Mouse (Mus musculus): ENCODE measurements around the gene Olfr16. TPM values are rescaled to one million over a fixed set of nuclear protein-coding genes. Genes with fewer than 3 reads are reported as not detected.

Gene Olfr16
- total RNA-seq (2021), result not detected
- long read RNA-seq, experiment 1, result 0 reads
- long read RNA-seq, experiment 2, result 0 reads

- no peak for DNase-seq (ENCODE audit: low spot score in 2 of 2)
Observed at GRCm38 (mm10) chr1:172950160-172950559, at the start of gene Olfr16. Olfr16 (plus strand) TSS chr1:172950409.

- no peak for DNase-seq (ENCODE audit: low spot score in 2 of 2)
Observed at GRCm38 (mm10) chr1:172903313-172903712, 46.9 kb upstream of the Olfr16 start.

GRCm38 (mm10) chr1:172917115-172917514 is 33.1 kb upstream of the Olfr16 start:
- no peak for DNase-seq (ENCODE audit: low spot score in 2 of 2)

GRCm38 (mm10) chr1:172918450-172918849 is 31.8 kb upstream of the Olfr16 start:
- DNase-seq (ENCODE audit: low spot score in 2 of 2), result no peak

GRCm38 (mm10) chr1:172932197-172932596 is 18.0 kb upstream of the Olfr16 start:
- DNase-seq (ENCODE audit: low spot score in 2 of 2), result no peak

- no peak for DNase-seq (ENCODE audit: low spot score in 2 of 2)
Observed at GRCm38 (mm10) chr1:172951171-172951720, 1.0 kb downstream of the Olfr16 start.

- DNase-seq (ENCODE audit: low spot score in 2 of 2), result no peak
Observed at GRCm38 (mm10) chr1:172955376-172955775, 5.2 kb downstream of the Olfr16 start.

GRCm38 (mm10) chr1:172960452-172960851 is 10.2 kb downstream of the Olfr16 start:
- no peak for DNase-seq (ENCODE audit: low spot score in 2 of 2)

- DNase-seq (ENCODE audit: low spot score in 2 of 2), result no peak
Observed at GRCm38 (mm10) chr1:172989794-172990634, 39.8 kb downstream of the Olfr16 start.

- no peak for DNase-seq (ENCODE audit: low spot score in 2 of 2)
Observed at GRCm38 (mm10) chr1:172990635-172991009, 40.4 kb downstream of the Olfr16 start.

Other genes with a start within 250 kb of the Olfr16 start
- gene Apcs, start 55.4 kb upstream of the Olfr16 start, total RNA-seq (2021), result not detected
- gene Olfr1408, start 187.0 kb downstream of the Olfr16 start, total RNA-seq (2021), result not detected
- not detected for gene Olfr1406, start 240.2 kb downstream of the Olfr16 start, total RNA-seq (2021)
- not detected for gene Olfr218, start 247.4 kb downstream of the Olfr16 start, total RNA-seq (2021)

All from adrenal gland, adult 18-20 months (tissue).